Mouse (Mus musculus) CD4-positive helper T cell, adult 2 months (primary cell): ENCODE measurements around the gene Cldn34b1.
"Not testable (repeated sequence)": the region's sequence is repeated elsewhere in the genome, so short reads cannot be mapped to it uniquely, and the experiment has no call there.

Source experiments
- DNase-seq: peaks from one replicate; pipeline ENCODE4 v3.0.0-alpha.2; 2012; ENCODE audit warnings: low read depth, missing footprints, low spot score

The Cldn34b1 gene

DNA sequence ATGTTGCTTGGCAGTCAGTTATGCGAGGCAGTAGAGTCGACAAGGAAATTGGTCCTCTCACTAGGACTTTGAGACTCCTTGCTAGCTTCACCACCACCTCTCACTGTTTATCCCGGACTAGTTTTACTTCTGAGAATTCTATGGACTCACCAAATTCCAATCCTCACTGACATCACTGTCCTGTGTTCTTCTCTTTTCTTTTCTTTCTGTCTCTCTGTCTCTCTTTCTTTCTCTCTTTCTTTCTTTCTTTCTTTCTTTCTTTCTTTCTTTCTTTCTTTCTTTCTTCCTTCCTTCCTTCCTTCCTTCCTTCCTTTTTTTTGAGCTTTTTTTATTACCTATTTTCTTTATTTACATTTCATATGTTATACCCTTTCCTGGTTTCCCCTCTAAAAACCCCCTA lies at the start of gene Cldn34b1:
Gene Cldn34b1, minus strand, starts transcription at position 101 of the 400 bp plus-strand sequence.
- not testable (repeated sequence) for DNase-seq

DNA sequence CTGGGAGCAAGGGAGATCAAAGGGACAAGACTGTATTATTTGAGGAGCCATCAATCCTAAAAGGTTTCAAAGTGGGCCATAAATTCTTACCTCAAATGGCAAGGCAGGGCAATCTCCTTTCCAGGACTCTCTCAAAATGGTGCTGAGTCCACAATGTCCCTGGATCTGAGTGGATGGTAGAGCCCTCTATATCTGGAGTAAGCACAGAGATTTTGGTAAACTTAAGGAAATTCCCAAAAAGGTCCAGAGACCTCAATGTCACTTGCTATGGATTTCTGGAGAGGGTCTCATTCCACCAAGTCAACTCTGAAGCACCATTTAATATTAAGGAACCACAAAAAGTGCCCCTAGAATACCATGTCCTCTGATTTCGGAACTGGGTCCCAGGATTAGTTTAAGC lies 45.8 kb upstream of the Cldn34b1 start, which contains the start of gene Magea6:
Gene Magea6, minus strand, starts transcription at position 101 of the 400 bp plus-strand sequence.
- not testable (repeated sequence) for DNase-seq
